Mouse (Mus musculus) liver, adult 2 months (tissue): ENCODE measurements at regions not wholly inside any gene's neighbourhood (a gene's known extent, or its start where the extent isn't known, plus 50 kb on each side); places are given as distances from the start of the nearest gene placed in this dataset.

Source experiments
- DNase-seq: peaks from one replicate; pipeline ENCODE4 v3.0.0-alpha.2; 2011; ENCODE audit warnings: low read depth, low spot score; ENCODE audit errors: extremely low read depth
- H3K27ac ChIP-seq: fragments of 200-500 bp; replicated peaks from 2 replicates; pipeline ENCODE4 v1.5.1; 2012; ENCODE audit warnings: low read depth, mild to moderate bottlenecking, control low read depth, inconsistent platforms, low read length; ENCODE audit not compliant: insufficient read depth
- H3K27me3 ChIP-seq: fragments of 200-500 bp; 2 replicates; pipeline ENCODE4 v1.6.1; 2012; ENCODE audit warnings: mild to moderate bottlenecking, moderate library complexity, low read length, inconsistent platforms; ENCODE audit not compliant: control insufficient read depth, insufficient read depth
- H3K36me3 ChIP-seq: fragments of 200-500 bp; 2 replicates; pipeline ENCODE4 v1.6.1; 2012; ENCODE audit warnings: low read length, inconsistent platforms; ENCODE audit not compliant: control insufficient read depth, insufficient read depth
- H3K4me1 ChIP-seq: fragments of 200-500 bp; 2 replicates; pipeline ENCODE4 v1.6.1; 2011; ENCODE audit warnings: low read length; ENCODE audit not compliant: control insufficient read depth, insufficient read depth
- H3K4me3 ChIP-seq: fragments of 200-500 bp; 2 replicates; pipeline ENCODE4 v1.5.1; 2011; ENCODE audit warnings: low read depth, mild to moderate bottlenecking, control low read depth, low read length, moderate library complexity; ENCODE audit not compliant: insufficient read depth
- H3K79me2 ChIP-seq: fragments of 200-500 bp; 2 replicates; pipeline ENCODE4 v1.6.1; 2012; ENCODE audit warnings: inconsistent platforms, mild to moderate bottlenecking, low read length, moderate library complexity; ENCODE audit not compliant: control insufficient read depth, insufficient read depth
- H3K9ac ChIP-seq: fragments of 200-500 bp; 2 replicates; pipeline ENCODE4 v1.6.1; 2012; ENCODE audit warnings: low read depth, mild to moderate bottlenecking, control low read depth, inconsistent platforms, low read length
- CTCF ChIP-seq: fragments of 200-500 bp; IDR thresholded peaks from 2 replicates; pipeline ENCODE4 v1.5.1; 2011; ENCODE audit warnings: low read depth, low read length, control low read depth
- POLR2A ChIP-seq: fragments of 200-500 bp; IDR thresholded peaks from 2 replicates; pipeline ENCODE4 v1.6.1; 2011; ENCODE audit warnings: low read length, control low read depth; ENCODE audit not compliant: insufficient read depth; ENCODE audit errors: extremely low read depth
- WGBS: fragments of 180-500 bp; shearing (Covaris S2); methylation state at CpG from one replicate; pipeline ENCODE4 v1.1.7; 2018; 5-methylcytosine and 5-hydroxymethylcytosine counted together

- H3K4me3 ChIP-seq: no peak overlapping the region
- H3K27me3 ChIP-seq: no peaks in the 10 kb centered on the region
- no peaks in the 10 kb centered on the region for H3K4me1 ChIP-seq
- WGBS: 82% methylated on average over 5 of the region's 5 CpGs
- H3K79me2 ChIP-seq: no peaks in the 10 kb centered on the region
- H3K27ac ChIP-seq: no peak overlapping the region
- H3K36me3 ChIP-seq: no peaks in the 10 kb centered on the region
- no peak for DNase-seq
- no peak overlapping the region for H3K9ac ChIP-seq
- TF ChIP-seq POLR2A (no peak), CTCF (no peak)
Measured at GRCm38 (mm10) chr14:100484101-100484500, 199.6 kb upstream of the Klf12 start.

GRCm38 (mm10) chr14:100477595-100478380 lies 193.3 kb upstream of the Klf12 start:
- Histone ChIP-seq H3K27ac (no peak overlapping the region), H3K9ac (no peak overlapping the region), H3K4me3 (peak overlapping the region; percentile 22; the same call in 1 of the 2 replicates), H3K27me3 (no peaks in the 10 kb centered on the region), H3K4me1 (no peaks in the 10 kb centered on the region), H3K36me3 (no peaks in the 10 kb centered on the region), H3K79me2 (no peaks in the 10 kb centered on the region)
- peak; percentile 15 for DNase-seq
- TF ChIP-seq POLR2A (no peak), CTCF (no peak)
- 6% methylated on average over 22 of the region's 22 CpGs for WGBS

- no peaks in the 10 kb centered on the region for H3K27me3 ChIP-seq
- no peak overlapping the region for H3K4me3 ChIP-seq
- no peaks in the 10 kb centered on the region for H3K4me1 ChIP-seq
- WGBS: 90% methylated on average over 3 of the region's 3 CpGs
- H3K9ac ChIP-seq: no peak overlapping the region
- H3K79me2 ChIP-seq: no peaks in the 10 kb centered on the region
- DNase-seq: no peak
- TF ChIP-seq CTCF: no peak
- TF ChIP-seq POLR2A: no peak
- no peaks in the 10 kb centered on the region for H3K36me3 ChIP-seq
- no peak overlapping the region for H3K27ac ChIP-seq
Measured at GRCm38 (mm10) chr14:100468311-100468710, 183.8 kb upstream of the Klf12 start.

- no peaks in the 10 kb centered on the region for H3K79me2 ChIP-seq
- H3K27ac ChIP-seq: no peak overlapping the region
Measured at GRCm38 (mm10) chr14:100462321-100462720, 177.8 kb upstream of the Klf12 start.

GRCm38 (mm10) chr14:100461141-100462043 lies 176.9 kb upstream of the Klf12 start:
- no peak for TF ChIP-seq CTCF
- no peak for TF ChIP-seq POLR2A
- 67% methylated on average over 12 of the region's 12 CpGs for WGBS
- Histone ChIP-seq H3K27ac (no peak overlapping the region), H3K27me3 (no peaks in the 10 kb centered on the region), H3K79me2 (no peaks in the 10 kb centered on the region), H3K4me1 (peaks cover 6% of the 10 kb centered on the region), H3K4me3 (no peak overlapping the region), H3K36me3 (no peaks in the 10 kb centered on the region), H3K9ac (no peak overlapping the region)
- peak; percentile 28 for DNase-seq

More at GRCm38 (mm10) chr14:100462321-100462720, 177.8 kb upstream of the Klf12 start:
- 74% methylated on average over 6 of the region's 6 CpGs for WGBS
- H3K4me1 ChIP-seq: peaks cover 6% of the 10 kb centered on the region
- H3K9ac ChIP-seq: no peak overlapping the region
- no peak overlapping the region for H3K4me3 ChIP-seq
- no peak for DNase-seq
- no peaks in the 10 kb centered on the region for H3K36me3 ChIP-seq
- TF ChIP-seq CTCF (no peak), POLR2A (no peak)
- no peaks in the 10 kb centered on the region for H3K27me3 ChIP-seq
